Mouse (Mus musculus) mesoderm, embryonic 11.5 days (tissue): Measurements from ENCODE around the gene Rps8.
A peak's percentile ranks its signal among the peaks of the same experiment; 100 is the strongest.

ENCODE experiments used
- DNase-seq: peaks from one replicate; pipeline ENCODE4 v3.0.0-alpha.2; 2012; ENCODE audit warnings: low read depth, low spot score

The Rps8 gene

DNA sequence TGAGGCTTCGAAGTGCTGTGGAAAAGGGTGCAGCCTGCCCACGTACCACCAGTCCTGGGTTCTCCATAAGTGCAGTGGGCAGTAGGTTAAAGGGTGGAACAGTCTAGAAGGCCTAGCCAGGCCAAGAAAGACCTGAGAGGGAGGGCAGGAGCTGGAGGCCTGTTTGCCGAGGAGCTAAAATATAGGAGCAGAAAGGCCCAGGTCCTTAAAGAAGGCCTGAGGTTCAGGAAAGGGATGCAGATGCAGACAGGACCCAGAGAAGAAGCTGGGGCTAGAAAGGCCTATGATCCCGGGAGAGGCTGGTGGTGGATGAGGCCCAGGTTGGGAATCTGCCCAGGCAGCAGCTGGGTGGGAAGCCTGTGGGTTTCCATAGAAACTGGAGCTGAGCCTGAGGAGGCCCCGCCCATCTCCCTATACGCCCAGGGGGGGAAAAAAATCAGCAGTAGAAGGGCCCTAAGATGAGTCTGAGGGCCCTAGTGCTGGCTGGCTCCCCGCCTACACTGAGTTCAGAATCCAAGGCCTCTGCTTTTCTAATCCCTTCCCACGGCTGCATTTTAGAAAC, 30.6 kb downstream of the Rps8 start, which contains the start of gene Btbd19:
Gene Btbd19, minus strand, starts transcription at position 378 of the 562 bp plus-strand sequence.
- DNase-seq = peak; percentile 49

GRCm38 (mm10) chr4:117124518-117125347, 31.3 kb downstream of the Rps8 start:
- DNase-seq = no peak

DNA sequence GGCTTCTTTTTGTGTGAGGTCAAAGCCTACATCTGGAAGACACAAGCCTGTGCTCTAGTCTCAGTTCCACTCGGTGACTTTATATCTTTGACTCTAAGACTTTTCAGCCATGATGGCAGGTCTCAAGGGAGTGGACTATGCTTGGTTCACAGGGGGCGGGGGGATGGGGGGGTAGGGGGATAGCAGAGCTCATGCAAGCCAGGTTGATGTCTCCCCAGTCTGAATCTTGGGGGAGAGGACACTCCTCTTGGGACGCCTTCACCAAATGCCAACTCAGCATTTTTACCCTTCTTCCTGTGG, 31.9 kb downstream of the Rps8 start:
- DNase-seq = no peak

DNA sequence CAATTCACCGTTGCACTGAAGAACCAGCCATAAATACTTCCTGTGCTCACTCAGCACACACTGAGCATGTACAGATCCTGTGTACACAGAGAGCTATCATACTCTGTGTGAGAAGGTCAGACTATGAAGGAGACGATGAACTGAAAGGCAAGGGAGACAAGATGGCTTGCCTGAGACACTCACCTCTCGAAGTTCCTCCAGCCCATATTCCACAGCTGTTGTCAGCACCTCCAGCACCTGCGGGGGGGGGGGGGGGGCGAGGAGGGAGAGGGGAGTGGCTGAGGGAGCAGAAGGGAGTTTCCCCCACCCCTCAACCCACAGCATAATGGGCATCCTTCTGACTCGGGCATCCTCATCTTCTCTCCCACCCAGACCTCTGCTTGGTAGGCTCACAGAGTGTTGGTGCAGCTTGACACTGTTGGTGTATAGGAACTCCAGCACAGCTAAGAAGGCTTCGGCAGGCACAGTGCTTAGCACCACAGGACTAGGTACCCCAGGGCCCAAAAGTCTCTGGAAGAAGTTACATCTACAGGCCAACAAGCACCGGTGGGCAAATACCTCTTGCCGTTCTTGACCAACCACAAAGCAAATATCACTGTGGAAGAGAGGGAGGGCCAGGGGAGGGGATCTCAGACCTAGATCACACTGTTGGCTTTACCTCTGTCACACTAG, 32.4 kb downstream of the Rps8 start:
- no peak for DNase-seq

DNA sequence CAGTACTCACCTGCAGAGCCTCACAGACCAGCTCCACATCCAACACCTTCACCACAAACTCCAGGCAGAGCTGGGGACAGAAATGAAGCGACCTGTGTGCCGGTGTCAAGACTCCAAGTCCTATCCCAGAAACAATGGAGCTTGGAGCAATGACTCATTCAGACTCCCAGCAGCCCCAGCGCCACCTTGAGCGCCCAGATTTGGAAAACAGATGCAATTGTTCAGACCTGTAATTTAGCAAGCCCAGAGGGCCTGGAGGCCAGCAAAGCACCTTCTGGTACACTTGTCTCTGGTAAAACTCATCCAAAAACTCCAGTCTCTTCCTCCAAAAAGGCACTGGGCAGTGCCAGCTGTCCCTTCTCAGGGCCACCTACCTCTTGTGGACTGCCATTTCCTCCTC, 33.8 kb downstream of the Rps8 start:
- DNase-seq = no peak

GRCm38 (mm10) chr4:117120445-117121414, 35.3 kb downstream of the Rps8 start:
- peak; percentile 96 for DNase-seq

DNA sequence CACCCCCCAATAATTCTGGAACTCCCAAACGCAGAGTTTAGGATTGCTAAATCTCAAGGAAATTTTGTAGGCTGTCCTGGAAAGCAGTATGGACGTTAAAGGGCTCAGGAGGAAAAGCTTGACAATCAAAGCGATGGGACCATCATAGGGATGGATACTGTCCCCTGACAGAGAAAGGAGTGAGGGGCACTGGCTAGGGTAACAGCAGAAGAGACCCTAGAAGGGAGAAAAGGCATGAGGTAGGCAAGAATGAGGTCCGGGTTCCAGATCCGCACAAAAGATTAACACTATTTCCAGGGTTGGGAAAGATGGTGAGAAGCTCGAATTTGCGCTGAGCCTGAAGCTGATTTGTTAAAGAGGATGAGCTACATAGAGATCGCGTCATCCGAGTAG, 36.0 kb downstream of the Rps8 start:
- no peak for DNase-seq

GRCm38 (mm10) chr4:117119636-117120035, 36.4 kb downstream of the Rps8 start:
- no peak for DNase-seq

GRCm38 (mm10) chr4:117117931-117118330, 38.1 kb downstream of the Rps8 start:
- no peak for DNase-seq

GRCm38 (mm10) chr4:117115592-117115991, 40.5 kb downstream of the Rps8 start:
- DNase-seq = no peak

DNA sequence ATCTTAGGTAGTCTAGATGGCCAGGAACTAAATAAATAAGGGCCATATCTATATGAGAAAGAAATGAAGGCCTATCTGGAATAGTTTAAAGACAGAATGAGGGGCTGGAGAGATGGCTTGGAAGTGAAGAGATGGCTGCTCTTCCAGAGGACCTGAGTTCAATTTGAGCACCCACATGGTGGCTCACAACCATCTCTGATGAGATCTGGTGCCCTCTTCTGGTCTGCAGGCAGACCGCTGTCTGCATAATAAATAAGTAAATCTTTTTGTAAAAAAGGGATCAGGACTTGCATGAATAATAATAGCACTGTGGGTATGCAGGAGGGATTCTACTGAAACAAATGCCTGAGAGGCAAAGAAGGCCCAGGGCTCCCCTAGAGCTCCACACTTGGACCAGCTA, 42.8 kb downstream of the Rps8 start:
- no peak for DNase-seq

GRCm38 (mm10) chr4:117110985-117111384, 45.1 kb downstream of the Rps8 start:
- no peak for DNase-seq

GRCm38 (mm10) chr4:117110249-117110648, 45.8 kb downstream of the Rps8 start:
- no peak for DNase-seq

DNA sequence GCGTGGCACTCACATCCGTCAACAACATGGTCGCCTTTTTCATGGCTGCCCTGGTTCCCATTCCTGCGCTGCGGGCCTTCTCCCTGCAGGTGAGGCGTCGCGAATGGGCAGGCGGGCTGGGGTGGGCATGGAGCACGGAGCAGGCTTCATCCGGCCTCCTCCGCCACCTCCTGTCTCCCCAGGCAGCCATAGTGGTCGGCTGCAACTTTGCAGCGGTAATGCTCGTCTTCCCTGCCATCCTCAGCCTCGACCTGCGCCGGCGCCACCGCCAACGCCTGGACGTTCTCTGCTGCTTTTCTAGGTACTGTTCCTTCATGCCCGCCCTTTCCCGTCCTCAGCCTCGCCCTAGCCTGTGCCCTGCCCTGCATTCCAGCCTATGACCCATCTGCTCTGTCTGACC, 46.7 kb downstream of the Rps8 start:
- DNase-seq = no peak

GRCm38 (mm10) chr4:117108524-117108849, 47.6 kb downstream of the Rps8 start:
- no peak for DNase-seq

DNA sequence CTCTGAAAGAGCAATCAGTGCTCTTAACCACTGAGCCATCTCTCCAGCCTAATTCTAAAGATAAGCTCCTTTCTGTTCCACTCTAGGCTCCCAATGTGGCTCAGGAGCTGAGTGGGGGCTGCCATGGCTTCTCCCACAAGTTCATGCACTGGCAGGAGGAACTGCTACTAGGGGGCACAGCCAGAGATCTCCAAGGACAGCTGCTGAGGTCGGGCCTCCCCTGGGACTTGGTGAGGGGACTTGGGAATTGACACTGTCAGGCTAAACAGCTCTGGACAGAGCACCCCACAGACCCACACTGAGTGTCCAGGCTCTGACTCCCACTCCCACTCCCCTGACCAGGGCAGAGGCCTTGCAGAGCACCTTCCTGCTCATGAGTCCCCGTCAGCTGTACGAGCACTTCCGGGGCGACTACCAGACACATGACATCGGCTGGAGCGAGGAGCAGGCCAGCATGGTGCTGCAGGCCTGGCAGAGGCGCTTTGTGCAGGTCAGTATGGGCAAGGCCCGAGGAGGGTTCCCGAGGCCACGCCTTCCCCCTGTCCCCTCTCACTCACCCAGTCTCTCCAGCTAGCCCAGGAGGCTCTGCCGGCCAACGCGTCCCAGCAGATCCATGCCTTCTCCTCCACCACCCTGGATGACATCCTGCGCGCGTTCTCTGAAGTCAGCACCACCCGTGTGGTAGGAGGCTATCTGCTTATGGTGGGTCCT, 48.1 kb downstream of the Rps8 start:
- no peak for DNase-seq

- DNase-seq = no peak
Measured at GRCm38 (mm10) chr4:117105127-117105526, 50.9 kb downstream of the Rps8 start.

DNA sequence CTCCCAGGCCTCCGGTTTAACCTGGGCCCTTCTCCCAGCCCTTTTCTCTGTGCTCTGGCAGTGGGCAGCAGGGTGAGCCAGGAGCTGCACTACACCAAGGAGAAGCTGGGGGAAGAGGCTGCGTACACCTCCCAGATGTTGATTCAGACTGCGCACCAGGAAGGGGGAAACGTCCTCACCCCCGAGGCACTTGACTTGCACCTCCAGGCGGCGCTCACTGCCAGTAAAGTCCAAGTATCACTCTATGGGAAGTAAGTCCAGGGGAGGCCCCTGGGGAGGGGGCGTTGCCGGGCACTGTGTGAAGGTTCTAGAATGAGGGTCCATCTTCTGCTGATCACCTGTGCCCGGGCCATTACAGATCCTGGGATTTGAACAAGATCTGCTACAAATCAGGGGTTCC, 51.4 kb downstream of the Rps8 start:
- no peak for DNase-seq
